Mouse (Mus musculus) brown adipose tissue, adult 24 weeks (tissue): ENCODE results near the gene Prl7a1. TPM values are rescaled to one million over a fixed set of nuclear protein-coding genes. Genes with fewer than 3 reads are reported as not detected.

Source experiments
- H3K27ac ChIP-seq: fragments of 200-500 bp; replicated peaks from 2 replicates; pipeline ENCODE4 v1.5.1; 2012; ENCODE audit warnings: low read depth, mild to moderate bottlenecking, low read length
- H3K4me1 ChIP-seq: fragments of 200-500 bp; 2 replicates; pipeline ENCODE4 v1.6.1; 2012; ENCODE audit warnings: low read length, mixed read lengths; ENCODE audit not compliant: control insufficient read depth, insufficient read depth, insufficient read length
- H3K4me3 ChIP-seq: fragments of 200-500 bp; 2 replicates; pipeline ENCODE4 v1.5.1; 2012; ENCODE audit warnings: low read depth, mild to moderate bottlenecking, low read length, moderate library complexity; ENCODE audit not compliant: insufficient read depth
- polyA plus RNA-seq: library from polyadenylated mRNA; stranded (reverse); fragments of >200 nt; gene quantifications from 2 replicates; pipeline ENCODE4 v1.2.4, GENCODE M21; 2012; ENCODE audit not compliant: missing spikeins, insufficient read depth, insufficient read length

Gene Prl7a1
- polyA plus RNA-seq = not detected in 2 replicates

GRCm38 (mm10) chr13:27642393-27642792 lies at the start of gene Prl7a1:
Prl7a1 (minus strand) TSS chr13:27642493.
- Histone ChIP-seq H3K4me1 (no peaks in the 10 kb centered on the region), H3K27ac (no peak within 1 kb of the TSS), H3K4me3 (no peak within 1 kb of the TSS)

- H3K4me3 ChIP-seq = no peak within 1 kb of the TSS
- no peak within 1 kb of the TSS for H3K27ac ChIP-seq
- H3K4me1 ChIP-seq = no peaks in the 10 kb centered on the region
These were observed 25.6 kb upstream of the Prl7a1 start, which contains the start of gene Prl7a2 for GRCm38 (mm10) chr13:27667936-27668335. Prl7a2 (minus strand) TSS chr13:27668036.

- H3K4me1 ChIP-seq = no peaks in the 10 kb centered on the region
- no peak overlapping the region for H3K27ac ChIP-seq
- H3K4me3 ChIP-seq = no peak overlapping the region
These were observed 18.5 kb upstream of the Prl7a1 start for GRCm38 (mm10) chr13:27660747-27661146.

- Histone ChIP-seq H3K27ac (no peak within 1 kb of the TSS), H3K4me1 (no peaks in the 10 kb centered on the region), H3K4me3 (no peak within 1 kb of the TSS)
These were observed 31.8 kb downstream of the Prl7a1 start, which contains the start of gene Prl7b1 for GRCm38 (mm10) chr13:27610482-27610881. Prl7b1 (minus strand) TSS chr13:27610582.

Other genes with a start within 250 kb of the Prl7a1 start
- gene Prl8a6, start 203.8 kb downstream of the Prl7a1 start, polyA plus RNA-seq = not detected in 2 replicates
- not detected in 2 replicates for gene Prl8a8, start 129.3 kb downstream of the Prl7a1 start, polyA plus RNA-seq
- gene Prl8a9, start 77.9 kb downstream of the Prl7a1 start, polyA plus RNA-seq = not detected in 2 replicates
- gene Prl8a1, start 60.3 kb downstream of the Prl7a1 start, polyA plus RNA-seq = not detected in 2 replicates
- not detected in 2 replicates for gene Prl7b1, start 31.9 kb downstream of the Prl7a1 start, polyA plus RNA-seq
- gene Prl7a2, start 25.5 kb upstream of the Prl7a1 start, polyA plus RNA-seq = not detected in 2 replicates
- gene Prl7d1, start 74.2 kb upstream of the Prl7a1 start, polyA plus RNA-seq = not detected in 2 replicates
- gene Prl7c1, start 138.3 kb upstream of the Prl7a1 start, polyA plus RNA-seq = not detected in 2 replicates
- gene Prl2a1, start 159.2 kb upstream of the Prl7a1 start, polyA plus RNA-seq = not detected in 2 replicates
- gene Prl2c1, start 206.8 kb upstream of the Prl7a1 start, polyA plus RNA-seq = not detected in 2 replicates